Mouse (Mus musculus): ENCODE measurements around the gene Wap. TPM values are rescaled to one million over a fixed set of nuclear protein-coding genes. Genes with fewer than 3 reads are reported as not detected.

The Wap gene
- total and polyA plus RNA-seq, 3 experiments: not detected

DNA sequence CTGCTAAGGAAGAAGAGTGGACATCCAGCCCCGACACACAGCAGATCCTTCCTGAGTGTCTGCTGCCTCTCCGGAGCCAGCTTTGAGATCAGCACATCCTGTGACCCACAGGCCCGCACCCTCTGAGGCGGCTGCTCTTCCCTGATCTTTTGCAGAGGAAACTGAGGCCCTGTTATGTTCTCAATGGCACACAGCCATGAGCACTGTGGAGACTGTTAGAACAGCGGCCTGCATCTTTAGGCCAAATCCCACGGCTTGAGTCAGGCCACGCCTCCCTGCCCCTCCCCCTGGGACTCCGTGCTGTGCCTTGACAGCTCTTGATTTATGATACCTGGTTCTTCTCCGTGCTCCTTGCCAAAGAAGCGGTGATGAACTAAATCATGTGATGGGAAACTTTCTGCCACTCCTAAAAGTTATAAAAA, 42.0 kb upstream of the Wap start:
- Histone ChIP-seq H3K27ac (ENCODE audit: insufficient read depth, low read depth) (no peak overlapping the region), H3K4me2 (ENCODE audit: insufficient read depth, low read depth, poor library complexity, severe bottlenecking) (no peak overlapping the region), H3K79me2 (replicated peaks; ENCODE audit: control insufficient read depth, extremely low read depth, insufficient read depth, poor library complexity, severe bottlenecking) (no peaks in the 10 kb centered on the region), H3K9me3 (replicated peaks; ENCODE audit: low read length) (peaks cover 25% of the 10 kb centered on the region), H3K4me1 (ENCODE audit: control insufficient read depth in 1 of 2, insufficient read depth in 2 of 2) (no peaks in the 10 kb centered on the region), H3K4me3 (replicated peaks in 1 of 3; ENCODE audit: low read depth in 2 of 3, low read length in 2 of 3, poor library complexity in 1 of 3) (no peak overlapping the region), H3K27me3 (replicated peaks) (peaks cover 67% of the 10 kb centered on the region), H3K36me3 (replicated peaks in 1 of 2; ENCODE audit: control insufficient read depth in 1 of 2, insufficient read depth in 1 of 2, low read length in 1 of 2) (no peaks in the 10 kb centered on the region), H3K9ac (ENCODE audit: insufficient read depth, low read depth) (no peak overlapping the region)
- TF ChIP-seq MAFK (IDR thresholded peaks at IDR 0.05; ENCODE audit: insufficient replicate concordance, low read length) (no peak), RCOR1 (conservative IDR thresholded peaks at IDR 0.05; ENCODE audit: low read depth, low read length) (no peak), MAX (IDR thresholded peaks at IDR 0.05; ENCODE audit: low read length) (no peak), POLR2A (IDR thresholded peaks at IDR 0.05; ENCODE audit: low read depth, low read length) (no peak), RAD21 (IDR thresholded peaks at IDR 0.05; ENCODE audit: low read depth, low read length) (no peak)
- in situ Hi-C loops (cut with MboI; ENCODE audit: low pct_ligation_motif_present, low pct_unique_long_range_greater_than_20kb, low sequenced_read_pairs): no loop called here
- DNase-seq (ENCODE audit: extremely low read depth): no peak
- dilution Hi-C loops (cut with MboI; ENCODE audit: extremely low pct_ligation_motif_present, extremely low pct_unique_long_range_greater_than_20kb, low sequenced_read_pairs): no loop called here

DNA sequence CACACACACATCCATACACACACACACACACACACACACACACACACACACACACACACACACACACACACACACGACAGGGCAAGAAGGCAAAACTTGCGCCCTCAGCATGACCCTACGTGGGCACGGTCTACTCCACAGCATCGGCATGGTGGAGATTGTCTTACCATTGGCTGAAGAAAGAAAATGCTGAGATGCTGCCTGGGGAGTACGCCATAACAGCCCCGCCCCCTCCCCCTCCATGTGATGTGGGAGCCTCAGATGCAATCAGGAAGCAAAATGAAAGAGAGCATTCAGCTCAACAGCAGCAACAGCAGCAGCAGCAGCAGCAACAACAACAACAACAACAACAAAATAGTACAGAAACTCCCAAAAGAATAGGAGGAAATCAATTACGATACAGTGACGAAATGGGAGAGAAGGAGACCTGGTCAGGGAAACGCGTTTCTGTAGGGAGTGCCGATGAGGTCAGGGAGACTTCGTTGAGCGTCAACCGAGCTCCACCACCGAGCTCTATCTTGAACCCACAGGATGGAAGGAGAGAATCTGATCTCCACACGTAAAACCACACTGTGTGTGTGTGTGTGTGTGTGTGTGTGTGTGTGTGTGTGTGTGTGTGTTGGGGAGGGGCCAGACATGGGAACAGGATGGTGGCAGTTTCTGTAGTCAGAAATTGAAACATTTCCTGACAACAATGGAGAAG, 41.4 kb upstream of the Wap start:
- no peaks in the 10 kb centered on the region for H3K36me3 ChIP-seq (replicated peaks in 1 of 2; ENCODE audit: control insufficient read depth in 1 of 2, insufficient read depth in 1 of 2, low read length in 1 of 2)
- TF ChIP-seq TBP (conservative IDR thresholded peaks at IDR 0.05; ENCODE audit: low read depth, low read length) (no peak), MYC (IDR thresholded peaks at IDR 0.05; ENCODE audit: low read depth, low read length) (no peak), MAX (IDR thresholded peaks at IDR 0.05; ENCODE audit: low read length) (no peak), RCOR1 (conservative IDR thresholded peaks at IDR 0.05; ENCODE audit: low read depth, low read length) (no peak), USF2 (conservative IDR thresholded peaks at IDR 0.05; ENCODE audit: low read depth, low read length) (no peak), CHD2 (IDR thresholded peaks at IDR 0.05; ENCODE audit: low read length) (no peak), E2F4 (IDR thresholded peaks at IDR 0.05; ENCODE audit: insufficient replicate concordance, low read depth, low read length) (no peak), IRF4 (IDR thresholded peaks at IDR 0.05; ENCODE audit: low read depth, low read length) (no peak)
- dilution Hi-C loops (cut with MboI; ENCODE audit: extremely low pct_ligation_motif_present, extremely low pct_unique_long_range_greater_than_20kb, low sequenced_read_pairs) (no loop called here), in situ Hi-C loops (cut with MboI; ENCODE audit: low pct_ligation_motif_present, low pct_unique_long_range_greater_than_20kb, low sequenced_read_pairs) (no loop called here)
- DNase-seq (ENCODE audit: extremely low read depth): no peak
- H3K9me3 ChIP-seq (replicated peaks; ENCODE audit: low read length): peaks cover 25% of the 10 kb centered on the region
- H3K4me3 ChIP-seq (replicated peaks in 1 of 3; ENCODE audit: low read depth in 2 of 3, low read length in 2 of 3, poor library complexity in 1 of 3): no peak overlapping the region
- no peaks in the 10 kb centered on the region for H3K79me2 ChIP-seq (replicated peaks; ENCODE audit: control insufficient read depth, extremely low read depth, insufficient read depth, poor library complexity, severe bottlenecking)
- no peak overlapping the region for H3K4me2 ChIP-seq (ENCODE audit: insufficient read depth, low read depth, poor library complexity, severe bottlenecking)
- no peak overlapping the region for H3K9ac ChIP-seq (ENCODE audit: insufficient read depth, low read depth)
- H3K27me3 ChIP-seq (replicated peaks): peaks cover 72% of the 10 kb centered on the region
- H3K4me1 ChIP-seq (ENCODE audit: control insufficient read depth in 1 of 2, insufficient read depth in 2 of 2): no peaks in the 10 kb centered on the region
- H3K27ac ChIP-seq (ENCODE audit: insufficient read depth, low read depth): no peak overlapping the region

- Histone ChIP-seq H3K4me3 (replicated peaks in 1 of 3; ENCODE audit: low read depth in 2 of 3, low read length in 2 of 3, poor library complexity in 1 of 3) (no peak overlapping the region), H3K9ac (ENCODE audit: insufficient read depth, low read depth) (no peak overlapping the region), H3K4me2 (ENCODE audit: insufficient read depth, low read depth, poor library complexity, severe bottlenecking) (no peak overlapping the region), H3K4me1 (ENCODE audit: control insufficient read depth in 1 of 2, insufficient read depth in 2 of 2) (no peaks in the 10 kb centered on the region), H3K9me3 (replicated peaks; ENCODE audit: low read length) (peaks cover 14% of the 10 kb centered on the region), H3K27ac (ENCODE audit: insufficient read depth, low read depth) (no peak overlapping the region), H3K79me2 (replicated peaks; ENCODE audit: control insufficient read depth, extremely low read depth, insufficient read depth, poor library complexity, severe bottlenecking) (no peaks in the 10 kb centered on the region), H3K27me3 (replicated peaks) (peaks cover 85% of the 10 kb centered on the region), H3K36me3 (replicated peaks in 1 of 2; ENCODE audit: control insufficient read depth in 1 of 2, insufficient read depth in 1 of 2, low read length in 1 of 2) (no peaks in the 10 kb centered on the region)
- TF ChIP-seq TCF12 (IDR thresholded peaks at IDR 0.05; ENCODE audit: low read depth, low read length) (no peak), RAD21 (IDR thresholded peaks at IDR 0.05; ENCODE audit: low read depth, low read length) (peak; percentile 22), CTCF (conservative IDR thresholded peaks at IDR 0.05 in 1 of 2, IDR thresholded peaks at IDR 0.05 in 1 of 2; ENCODE audit: low read depth in 2 of 2, low read length in 2 of 2) (peak in 1 of 2 experiments; percentile 29; a peak in 2 of 4 replicates), UBTF (IDR thresholded peaks at IDR 0.05; ENCODE audit: low read depth, low read length) (no peak)
- no peak for DNase-seq (ENCODE audit: extremely low read depth)
- in situ Hi-C loops (cut with MboI; ENCODE audit: low pct_ligation_motif_present, low pct_unique_long_range_greater_than_20kb, low sequenced_read_pairs): no loop called here
- dilution Hi-C loops (cut with MboI; ENCODE audit: extremely low pct_ligation_motif_present, extremely low pct_unique_long_range_greater_than_20kb, low sequenced_read_pairs): no loop called here
These were observed 39.1 kb upstream of the Wap start for GRCm38 (mm10) chr11:6677530-6677929.

All from CH12.LX (cell line).